Mouse (Mus musculus) liver, embryonic 14.5 days (tissue): ENCODE data around the gene Plppr1.

ENCODE experiments used
- CTCF ChIP-seq: IDR thresholded peaks from 2 replicates; pipeline ENCODE4 v1.5.1; 2016; ENCODE audit warnings: antibody characterized with exemption, low read depth, control low read depth
- EP300 ChIP-seq: IDR thresholded peaks from 2 replicates; pipeline ENCODE4 v1.6.1; 2016; ENCODE audit warnings: antibody characterized with exemption, low read depth

DNA sequence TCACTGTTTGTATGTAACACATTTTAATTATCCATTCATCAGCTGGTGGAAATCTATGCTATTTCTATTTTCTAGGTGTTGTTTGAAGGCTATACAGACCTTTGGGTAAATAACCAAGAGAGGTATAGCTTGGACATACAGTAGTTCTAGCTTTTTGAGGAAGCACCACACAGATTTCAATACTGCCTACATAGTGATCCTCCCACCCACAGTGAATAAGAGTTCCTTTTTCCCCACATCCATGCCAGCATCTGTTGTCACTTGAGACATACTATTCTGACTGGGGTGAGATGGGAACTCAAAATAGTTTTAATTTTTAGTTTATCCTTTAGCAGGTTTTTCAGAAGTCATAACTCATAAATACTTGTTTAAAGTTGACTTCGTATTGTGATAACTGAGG, 151.4 kb downstream of the Plppr1 start:
- TF ChIP-seq EP300 (no peak), CTCF (no peak)
